Mouse (Mus musculus) gastrocnemius, adult 2 months (tissue): Measurements from ENCODE around the gene Olfr1065. TPM values are rescaled to one million over a fixed set of nuclear protein-coding genes. Genes with fewer than 3 reads are reported as not detected.
"Not testable (repeated sequence)": the region's sequence is repeated elsewhere in the genome, so short reads cannot be mapped to it uniquely, and the experiment has no call there.

Experiments
- DNase-seq: peaks from one replicate; pipeline ENCODE4 v3.0.0; 2022
- H3K27ac ChIP-seq: fragments of 200-600 bp; 2 replicates; pipeline ENCODE4 v1.8.1; 2022; ENCODE audit warnings: mild to moderate bottlenecking
- H3K4me3 ChIP-seq: fragments of 200-600 bp; 2 replicates; pipeline ENCODE4 v1.8.1; 2022; ENCODE audit warnings: mild to moderate bottlenecking, moderate library complexity
- CTCF ChIP-seq: fragments of 200-600 bp; IDR thresholded peaks from 2 replicates; pipeline ENCODE4 v1.8.1; 2022; ENCODE audit warnings: antibody characterized with exemption, mild to moderate bottlenecking, moderate library complexity
- intact Hi-C: fragments of 180-260 bp; cut with DNase I; formaldehyde crosslinking; loops from one replicate; pipeline ENCODE4 v1.15.1; 2025
- long read RNA-seq, 2 experiments: library from polyadenylated mRNA; stranded (forward); transcript quantifications; one replicate each; pipeline ENCODE4 v2.0.0; 2021
- total RNA-seq, 2 experiments: library from RNA; stranded (reverse); gene quantifications; 2 replicates each; pipeline ENCODE4 v1.2.3; 2021

Olfr1065 gene
- total RNA-seq: not detected
- long read RNA-seq, experiment 1: 0 reads
- long read RNA-seq, experiment 2: 0 reads

- H3K4me3 ChIP-seq, DNase-seq, intact Hi-C loops, H3K27ac ChIP-seq: not testable (repeated sequence)
Observed at GRCm38 (mm10) chr2:86450491-86450890, at the start of gene Olfr1065. Gene Olfr1065, minus strand, starts transcription at chr2:86450591.

DNA sequence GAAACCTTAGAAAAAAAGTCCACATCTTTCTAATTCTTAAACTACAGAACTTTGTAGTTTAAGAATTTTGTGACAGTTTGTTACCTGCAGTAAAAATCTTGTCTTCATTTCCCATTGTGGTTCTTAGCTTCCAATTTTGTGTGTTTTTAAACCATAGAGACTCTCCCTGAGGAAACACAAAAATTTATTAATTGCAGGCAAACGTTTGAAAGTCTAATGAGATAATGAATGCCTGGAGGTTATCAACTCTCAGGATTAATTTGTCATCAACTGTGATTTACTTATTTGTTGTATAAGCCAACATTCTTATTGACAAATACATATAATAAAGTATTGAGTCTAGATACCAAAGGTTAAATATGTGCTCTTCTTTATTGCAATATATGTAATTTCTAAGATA is 36.9 kb upstream of the Olfr1065 start, which contains the start of gene Olfr228:
TSS of gene Olfr228 (minus strand) at position 101 of the 400 bp plus-strand sequence.
- TF ChIP-seq CTCF: no peak
- Histone ChIP-seq H3K4me3 (no peak within 1 kb of the TSS), H3K27ac (no peak within 1 kb of the TSS)
- DNase-seq: no peak
- intact Hi-C loops: no loop called here

DNA sequence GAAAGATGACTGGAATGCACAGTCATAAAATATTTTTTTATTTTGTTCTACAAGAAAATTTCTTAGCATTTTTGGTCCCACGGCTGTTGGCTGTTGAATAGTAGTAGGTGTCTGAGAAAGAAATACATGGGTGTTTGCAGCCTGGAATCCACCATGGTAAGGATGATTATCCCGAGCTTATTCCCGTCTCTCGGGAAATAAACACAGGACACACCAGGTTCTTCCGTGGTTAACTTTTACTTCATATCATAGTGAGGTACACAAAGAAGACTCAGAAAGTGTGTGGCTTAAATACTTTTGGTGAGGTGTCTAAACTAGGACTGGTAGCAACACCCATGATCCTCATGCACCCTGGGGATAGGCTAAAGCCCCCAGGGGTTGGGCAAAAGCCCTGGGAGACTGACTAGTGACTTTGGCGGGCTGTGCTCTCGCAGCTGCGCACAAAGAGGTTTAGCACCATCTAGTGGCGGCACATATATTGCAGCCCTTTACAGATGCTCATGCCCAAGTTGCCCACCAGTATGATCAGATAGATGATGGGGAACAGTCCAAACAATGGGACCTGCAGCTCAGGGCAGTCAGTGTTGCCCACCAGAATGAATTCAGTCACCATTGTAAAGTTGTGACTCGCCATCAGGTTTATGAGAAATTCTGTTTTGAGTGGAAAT is 14.2 kb upstream of the Olfr1065 start:
- intact Hi-C loops: loop anchor here (5.0 kb wide), 1 partner anchor 737 kb away; no protein-coding TSS in a partner anchor
- TF ChIP-seq CTCF: peak; percentile 74
- peak; percentile 23 for DNase-seq
- no peak overlapping the region for H3K27ac ChIP-seq
- H3K4me3 ChIP-seq: no peak overlapping the region

- DNase-seq: no peak
- H3K27ac ChIP-seq: no peak overlapping the region
- H3K4me3 ChIP-seq: no peak overlapping the region
- intact Hi-C loops: loop anchor here (5.0 kb wide), 1 partner anchor 733 kb away; no protein-coding TSS in a partner anchor
- no peak for TF ChIP-seq CTCF
Observed at GRCm38 (mm10) chr2:86460434-86460833, 10.0 kb upstream of the Olfr1065 start.

DNA sequence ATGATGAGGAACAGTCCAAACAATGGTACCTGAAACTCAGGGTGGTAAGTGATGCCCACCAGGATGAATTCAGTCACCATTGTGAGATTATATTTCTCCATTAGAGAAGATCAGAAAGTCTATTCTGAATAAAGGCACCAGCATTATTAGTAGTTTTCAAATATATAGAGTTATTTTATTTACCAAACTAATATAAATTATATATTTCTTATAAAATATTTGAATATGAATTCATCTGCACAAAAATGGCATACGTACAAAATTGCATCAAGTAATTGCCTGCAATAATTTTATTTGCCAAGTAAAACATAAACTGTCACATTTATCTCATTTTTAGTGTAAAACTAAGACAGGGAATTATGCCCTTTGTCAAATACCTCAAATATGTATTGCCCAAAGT is 5.8 kb upstream of the Olfr1065 start, which contains the start of gene Olfr1066:
TSS of gene Olfr1066 (minus strand) at position 101 of the 400 bp plus-strand sequence.
- DNase-seq: no peak
- Histone ChIP-seq H3K27ac (no peak within 1 kb of the TSS), H3K4me3 (no peak within 1 kb of the TSS)
- intact Hi-C loops: no loop called here
- no peak for TF ChIP-seq CTCF

- DNase-seq, H3K4me3 ChIP-seq, intact Hi-C loops, H3K27ac ChIP-seq: not testable (repeated sequence)
Observed at GRCm38 (mm10) chr2:86442101-86442500, 8.3 kb downstream of the Olfr1065 start.

- H3K27ac ChIP-seq, DNase-seq, H3K4me3 ChIP-seq, intact Hi-C loops: not testable (repeated sequence)
Observed at GRCm38 (mm10) chr2:86428511-86428910, 21.9 kb downstream of the Olfr1065 start.

GRCm38 (mm10) chr2:86426649-86427048 is 23.7 kb downstream of the Olfr1065 start, which contains the start of gene Olfr1062:
Gene Olfr1062, minus strand, starts transcription at chr2:86426749.
- H3K4me3 ChIP-seq, DNase-seq, intact Hi-C loops, H3K27ac ChIP-seq: not testable (repeated sequence)

GRCm38 (mm10) chr2:86413950-86414349 is 36.4 kb downstream of the Olfr1065 start, which contains the start of gene Olfr1061:
Gene Olfr1061, minus strand, starts transcription at chr2:86414050.
- Histone ChIP-seq H3K4me3 (no peak within 1 kb of the TSS), H3K27ac (no peak within 1 kb of the TSS)
- no peak for TF ChIP-seq CTCF
- intact Hi-C loops: no loop called here
- DNase-seq: no peak

GRCm38 (mm10) chr2:86395114-86395513 is 55.3 kb downstream of the Olfr1065 start:
- no peak overlapping the region for H3K27ac ChIP-seq
- no peak for TF ChIP-seq CTCF
- no peak for DNase-seq
- intact Hi-C loops: no loop called here
- H3K4me3 ChIP-seq: no peak overlapping the region

Other genes starting within 250 kb of the Olfr1065 start
- gene Olfr1045, start 247.6 kb downstream of the Olfr1065 start, total RNA-seq: not detected
- not detected for gene Olfr1046, start 231.3 kb downstream of the Olfr1065 start, total RNA-seq
- gene Olfr1047, start 219.2 kb downstream of the Olfr1065 start, total RNA-seq: not detected
- not detected for gene Olfr1048, start 210.3 kb downstream of the Olfr1065 start, total RNA-seq
- gene Olfr1049, start 192.3 kb downstream of the Olfr1065 start, total RNA-seq: not detected
- not detected for gene Olfr1051, start 171.5 kb downstream of the Olfr1065 start, total RNA-seq
- not detected for gene Olfr1052, start 158.1 kb downstream of the Olfr1065 start, total RNA-seq
- gene Olfr1053, start 135.3 kb downstream of the Olfr1065 start, total RNA-seq: not detected
- not detected for gene Olfr1054, start 115.2 kb downstream of the Olfr1065 start, total RNA-seq
- not detected for gene Olfr1055, start 100.3 kb downstream of the Olfr1065 start, total RNA-seq
- not detected for gene Olfr1056, start 88.1 kb downstream of the Olfr1065 start, total RNA-seq
- gene Olfr1057, start 72.2 kb downstream of the Olfr1065 start, total RNA-seq: not detected
- not detected for gene Olfr1058, start 62.0 kb downstream of the Olfr1065 start, total RNA-seq
- gene Olfr1061, start 36.5 kb downstream of the Olfr1065 start, total RNA-seq: not detected
- gene Olfr1062, start 23.8 kb downstream of the Olfr1065 start, total RNA-seq: not detected
- gene Olfr1066, start 5.7 kb upstream of the Olfr1065 start, total RNA-seq: not detected
- gene Olfr228, start 36.8 kb upstream of the Olfr1065 start, total RNA-seq: not detected
- gene Olfr1076, start 57.9 kb upstream of the Olfr1065 start, total RNA-seq: not detected
- gene Olfr1079, start 91.9 kb upstream of the Olfr1065 start, total RNA-seq: not detected
- not detected for gene Olfr1080, start 107.6 kb upstream of the Olfr1065 start, total RNA-seq
- gene Olfr1082, start 148.4 kb upstream of the Olfr1065 start, total RNA-seq: not detected
- not detected for gene Olfr1084, start 189.1 kb upstream of the Olfr1065 start, total RNA-seq
- not detected for gene Olfr1085, start 211.4 kb upstream of the Olfr1065 start, total RNA-seq
- not detected for gene Olfr1086, start 229.5 kb upstream of the Olfr1065 start, total RNA-seq
- not detected for gene Olfr1087, start 247.8 kb upstream of the Olfr1065 start, total RNA-seq